Mouse (Mus musculus): ENCODE measurements around the gene Gpc2. TPM values are rescaled to one million over a fixed set of nuclear protein-coding genes. Genes with fewer than 3 reads are reported as not detected.

The Gpc2 gene
- total RNA-seq (2021), result 1 to 10 TPM; 1.2 to 1.5 TPM
- long read RNA-seq, result 0 reads

DNA sequence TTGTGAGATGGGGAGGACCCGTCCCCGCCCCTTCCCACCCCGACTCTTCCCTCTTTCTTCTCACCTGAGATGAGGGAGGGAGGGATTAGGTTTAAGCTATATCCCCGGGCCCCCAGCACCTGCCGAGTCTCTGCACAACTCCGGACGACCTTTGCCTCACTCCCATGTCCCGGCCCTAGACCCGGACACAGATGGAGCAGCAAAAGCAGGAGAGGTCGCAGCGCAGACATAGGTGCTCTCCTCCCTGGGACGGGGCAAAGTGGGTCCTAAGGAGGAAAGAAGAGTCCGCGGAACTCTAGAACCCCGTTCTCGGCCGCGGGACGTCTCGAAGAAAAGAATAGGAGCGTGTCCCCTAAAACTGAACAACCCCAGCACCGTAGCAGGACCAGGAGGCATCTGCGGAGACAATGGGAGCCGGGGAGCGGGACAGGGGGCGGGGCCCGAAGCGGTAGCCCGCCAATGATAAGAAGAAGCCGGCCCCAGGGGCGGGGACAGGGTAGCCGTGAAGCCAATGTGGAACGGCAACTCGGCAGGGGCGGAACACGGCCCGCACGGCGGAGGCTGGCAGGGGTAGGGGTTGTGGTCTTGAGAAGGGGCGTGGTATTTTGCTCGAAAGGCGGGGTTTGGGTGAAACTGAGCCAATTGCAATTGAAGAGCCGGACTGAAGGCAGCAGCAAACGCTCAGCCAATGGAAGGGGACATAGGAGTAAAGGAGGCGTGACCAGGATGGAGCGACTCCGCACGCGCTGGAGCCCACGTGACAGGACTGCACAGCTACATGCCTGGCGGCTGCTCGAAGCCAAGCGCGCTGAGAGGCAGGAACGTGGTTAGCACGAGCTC is at the start of gene Gpc2, which contains the start of the genes Gm43720 and Stag3:
Gene Gpc2 (minus strand): TSS at position 421 of the 840 bp plus-strand sequence.
Gene Gm43720 (minus strand): TSS at position 374 of the 840 bp plus-strand sequence.
Gene Stag3 (plus strand): TSS at position 656 of the 840 bp plus-strand sequence.
- DNase-seq (ENCODE audit: low spot score in 2 of 2), result peak; percentile 62 to 73

DNA sequence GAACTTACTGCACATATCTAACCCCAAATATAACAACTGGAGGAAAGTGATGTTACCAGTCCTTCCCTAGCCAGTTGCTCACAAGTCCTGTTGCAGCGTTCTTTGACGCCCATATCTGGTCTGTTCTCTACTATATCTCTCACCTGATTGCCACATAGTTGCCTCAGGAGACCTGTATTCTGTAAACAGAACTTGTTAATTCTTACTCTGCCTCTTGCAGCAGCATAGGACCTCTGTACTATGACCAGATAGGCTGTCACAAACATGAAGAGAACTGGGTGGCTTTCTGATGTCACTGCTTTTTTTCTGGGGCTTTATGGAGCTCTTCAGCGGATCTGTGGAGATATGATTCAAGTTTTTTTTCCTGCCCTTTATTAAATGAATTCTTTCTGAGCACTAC is 33.0 kb upstream of the Gpc2 start:
- no peak for DNase-seq (ENCODE audit: low spot score in 2 of 2)

GRCm38 (mm10) chr5:138299613-138300012 is 19.8 kb upstream of the Gpc2 start:
- DNase-seq (ENCODE audit: low spot score in 2 of 2), result no peak

DNA sequence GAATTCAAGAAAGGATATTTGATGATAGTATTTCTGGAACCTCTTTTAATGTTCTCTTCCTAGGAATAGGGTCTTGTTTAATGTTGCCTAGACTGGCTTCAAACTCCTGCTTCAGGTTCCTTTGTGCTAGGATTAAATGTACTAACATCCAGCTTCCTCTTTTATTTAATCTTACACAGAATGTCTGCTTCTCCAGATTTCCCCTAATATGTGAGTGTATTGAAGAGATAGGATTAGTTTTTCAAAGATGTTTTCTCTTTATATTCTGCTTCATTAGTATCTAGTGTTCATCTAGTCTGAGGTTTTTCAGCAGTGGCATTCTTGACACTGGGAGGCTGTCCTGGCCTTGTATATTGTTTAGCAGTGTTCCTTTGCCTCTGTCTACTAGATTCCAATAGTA is 14.4 kb upstream of the Gpc2 start:
- no peak for DNase-seq (ENCODE audit: low spot score in 2 of 2)

GRCm38 (mm10) chr5:138291638-138292037 is 11.8 kb upstream of the Gpc2 start:
- no peak for DNase-seq (ENCODE audit: low spot score in 2 of 2)

DNA sequence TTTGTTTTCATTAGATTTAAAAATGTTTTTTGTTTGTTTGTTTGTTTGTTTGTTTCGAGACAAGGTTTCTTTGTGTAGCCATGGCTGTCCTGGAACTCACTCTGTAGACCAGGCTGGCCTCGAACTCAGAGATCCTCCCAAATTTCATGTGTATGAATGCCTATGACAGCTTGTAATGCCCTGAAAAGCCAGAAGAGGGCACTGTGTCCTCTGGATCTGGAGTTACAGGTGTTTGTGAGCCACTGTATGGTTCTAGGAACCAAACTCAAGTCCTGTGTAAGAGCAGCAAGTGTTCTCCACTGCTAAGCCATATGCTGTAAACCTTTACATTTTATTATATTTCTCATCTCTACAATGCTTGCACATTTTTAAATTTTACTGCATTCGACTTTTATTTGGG is 8.1 kb upstream of the Gpc2 start:
- no peak for DNase-seq (ENCODE audit: low spot score in 2 of 2)

DNA sequence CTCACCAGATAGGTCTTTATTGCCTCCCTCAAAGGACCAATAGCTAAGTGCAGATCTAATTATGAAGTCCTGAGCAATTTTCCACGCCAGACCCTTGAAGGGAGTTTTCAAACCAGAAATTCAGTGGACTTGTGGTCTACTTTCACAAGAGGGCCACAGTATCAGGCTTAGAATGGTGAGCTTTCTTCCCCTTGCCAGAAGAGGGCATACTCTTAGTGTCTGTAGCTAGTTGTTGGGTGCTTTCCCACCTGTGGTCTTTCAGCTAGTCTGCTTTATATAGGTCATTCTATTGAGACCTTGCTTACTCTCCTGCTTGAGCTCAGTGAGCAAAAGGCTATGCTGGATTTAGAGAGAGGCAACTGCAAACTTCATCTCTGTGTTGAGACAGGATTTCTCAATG is 3.7 kb upstream of the Gpc2 start:
- no peak for DNase-seq (ENCODE audit: low spot score in 2 of 2)

DNA sequence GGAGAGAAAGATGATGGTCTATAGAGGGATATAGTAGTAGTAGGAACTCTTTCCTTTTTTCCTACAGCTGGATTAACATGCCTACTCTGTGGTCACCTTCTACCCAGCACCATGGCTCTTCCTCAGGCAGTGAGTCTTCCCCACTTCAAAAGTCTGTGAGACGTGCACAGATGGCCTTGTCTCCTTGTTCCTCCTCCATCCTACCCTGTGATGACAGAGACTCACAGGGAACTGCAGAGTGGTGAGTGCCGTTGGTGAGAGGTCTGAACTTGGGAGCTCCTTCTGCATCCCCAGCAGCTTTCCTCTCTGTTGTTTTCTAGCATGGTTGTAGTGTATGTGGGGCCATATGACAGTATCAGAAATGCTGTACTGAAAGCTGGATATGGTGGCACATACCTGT is 2.0 kb upstream of the Gpc2 start:
- no peak for DNase-seq (ENCODE audit: low spot score in 2 of 2)

DNA sequence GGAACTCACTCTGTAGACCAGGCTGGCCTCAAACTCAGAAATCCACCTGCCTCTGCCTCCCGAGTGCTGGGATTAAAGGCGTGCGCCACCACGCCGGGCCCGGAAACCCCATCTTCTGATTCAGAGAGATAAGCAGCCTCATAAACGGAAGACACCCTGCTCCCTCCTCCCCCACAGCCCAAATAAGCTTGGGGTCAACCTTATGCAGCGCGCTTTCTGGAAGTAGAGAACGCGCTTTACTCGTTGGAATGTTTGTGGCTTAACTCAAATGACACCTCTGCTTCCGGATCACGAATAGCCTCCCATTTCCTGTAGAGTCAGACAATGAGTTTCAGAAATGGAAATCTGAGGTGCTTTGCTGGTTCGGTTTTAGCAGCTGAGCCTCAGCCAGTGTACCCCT is 1.0 kb upstream of the Gpc2 start:
- no peak for DNase-seq (ENCODE audit: low spot score in 2 of 2)

- DNase-seq (ENCODE audit: low spot score in 2 of 2), result no peak
Observed at GRCm38 (mm10) chr5:138280425-138280768, 592 bp upstream of the Gpc2 start.

- no peak for DNase-seq (ENCODE audit: low spot score in 2 of 2)
Observed at GRCm38 (mm10) chr5:138277994-138278393, 1.8 kb downstream of the Gpc2 start.

DNA sequence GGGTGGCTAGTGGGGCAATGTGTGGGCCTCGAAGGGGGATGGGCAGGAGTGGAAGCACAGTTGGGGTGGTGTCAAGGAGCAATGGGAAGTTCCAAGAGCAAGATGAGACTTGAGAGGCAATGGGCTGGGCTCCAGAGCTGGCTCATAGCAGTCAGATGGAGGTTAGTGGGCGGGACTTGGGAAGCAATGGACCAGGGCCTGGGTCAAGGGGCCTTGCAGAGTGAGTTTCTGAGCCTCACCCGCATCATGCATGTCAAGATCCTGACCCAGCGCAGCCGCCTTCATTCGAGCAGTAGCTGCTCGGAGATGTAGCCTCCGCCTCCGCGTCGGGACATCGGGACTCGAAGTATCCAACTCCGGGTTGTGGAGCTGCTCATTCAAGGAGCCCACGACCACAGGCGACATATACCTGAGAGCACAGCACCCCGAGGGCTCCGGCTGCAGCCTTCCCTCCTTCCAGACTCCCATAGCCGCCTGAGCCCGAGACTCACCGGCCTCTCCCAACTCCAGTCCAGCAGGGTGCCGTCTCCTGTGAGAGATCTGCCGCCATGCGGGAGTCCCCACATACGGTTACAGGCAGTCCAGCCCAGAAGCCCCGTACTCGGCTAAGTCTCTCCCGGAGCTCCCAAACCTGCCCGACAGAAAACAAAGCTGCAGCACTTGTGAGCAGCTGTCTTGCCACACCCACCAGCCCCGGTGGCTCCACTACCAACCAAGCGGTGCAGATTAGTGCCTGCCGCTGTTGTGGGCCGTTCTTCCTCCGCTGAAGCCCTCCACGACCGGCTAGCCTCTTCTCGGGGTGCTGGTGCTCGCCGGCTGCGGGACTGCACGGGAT is 4.4 kb downstream of the Gpc2 start:
- DNase-seq (ENCODE audit: low spot score in 2 of 2), result no peak

DNA sequence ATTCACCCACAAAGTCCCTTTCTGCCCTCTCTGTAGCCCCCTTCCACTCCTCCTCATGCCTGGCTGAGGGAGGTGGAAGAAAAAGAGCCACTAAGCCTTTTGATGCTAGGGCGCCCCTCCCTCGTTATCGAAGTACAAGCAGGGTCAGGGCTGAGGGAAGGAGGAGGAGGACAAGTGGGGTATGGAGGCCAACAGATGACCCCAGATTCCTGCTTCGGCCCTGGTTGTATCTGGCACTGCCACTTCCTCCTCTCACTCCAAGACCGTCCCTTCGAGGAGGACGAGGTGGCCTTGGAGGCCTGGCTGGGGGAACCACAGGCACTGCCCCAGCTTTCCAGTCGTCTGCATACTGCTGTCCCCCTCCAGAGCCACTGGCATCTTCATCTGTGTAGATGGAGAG is 5.6 kb downstream of the Gpc2 start:
- DNase-seq (ENCODE audit: low spot score in 2 of 2), result no peak

GRCm38 (mm10) chr5:138272409-138272923 is 7.3 kb downstream of the Gpc2 start, which contains the start of gene Gal3st4:
Gal3st4 (minus strand) TSS chr5:138272840.
- no peak for DNase-seq (ENCODE audit: low spot score in 2 of 2)

- no peak for DNase-seq (ENCODE audit: low spot score in 2 of 2)
Observed at GRCm38 (mm10) chr5:138271232-138271631, 8.6 kb downstream of the Gpc2 start.

DNA sequence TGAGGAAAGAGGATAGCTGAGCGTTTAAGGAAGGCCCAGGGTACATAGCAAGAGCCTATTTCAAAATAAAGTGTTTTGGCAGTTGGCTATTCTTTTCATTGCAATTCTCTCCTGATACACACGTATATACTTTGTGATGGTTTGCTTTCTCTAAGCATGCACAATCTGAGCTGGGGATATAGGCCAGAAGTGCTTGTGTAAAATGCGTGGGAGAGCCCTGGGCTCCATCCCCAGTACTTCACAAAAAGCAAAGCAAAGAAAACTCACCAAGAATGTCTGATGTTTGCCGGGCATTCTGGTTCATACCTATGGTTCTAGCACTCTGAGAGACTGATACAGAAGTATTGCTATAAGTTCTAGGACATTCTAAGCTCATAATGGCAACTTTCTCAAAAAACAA is 10.8 kb downstream of the Gpc2 start:
- DNase-seq (ENCODE audit: low spot score in 2 of 2), result no peak

DNA sequence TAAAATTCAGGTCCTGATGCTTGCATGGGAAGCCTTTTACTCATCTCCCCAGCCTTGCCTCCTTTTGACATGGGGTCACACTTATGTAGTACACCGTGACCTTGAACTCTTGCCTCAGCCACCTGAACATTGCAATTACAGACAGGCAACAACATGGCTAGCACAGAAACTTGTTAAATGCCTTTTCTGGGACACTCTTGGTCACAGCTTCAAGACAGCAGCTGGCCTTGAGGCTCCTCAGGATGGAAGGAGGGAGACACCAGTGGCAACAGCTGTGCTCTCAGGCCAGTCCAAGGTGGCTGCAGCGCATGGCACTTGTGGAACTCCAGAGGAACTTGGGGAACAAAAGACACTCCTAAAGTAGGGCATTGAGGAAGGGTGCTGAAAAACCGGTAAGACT is 12.7 kb downstream of the Gpc2 start:
- no peak for DNase-seq (ENCODE audit: low spot score in 2 of 2)

DNA sequence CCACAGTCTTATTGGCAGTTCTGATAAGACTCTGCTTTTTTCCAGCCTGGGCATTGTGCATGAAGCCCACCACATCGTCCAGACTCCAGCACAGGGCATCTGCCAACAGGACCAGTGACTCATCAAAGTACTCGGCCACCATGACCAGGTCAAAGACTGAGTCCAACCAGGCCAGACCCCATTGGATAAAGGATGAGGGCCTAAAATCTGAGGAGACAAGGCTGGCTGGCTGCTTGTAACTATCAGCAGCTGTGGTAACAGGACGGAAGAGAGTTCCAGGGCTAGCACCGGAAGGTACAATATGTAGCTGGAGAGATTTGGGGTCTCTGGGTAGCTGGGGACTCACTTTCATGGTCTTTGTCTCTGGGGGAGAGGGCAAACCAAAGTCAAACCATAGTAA is 14.1 kb downstream of the Gpc2 start:
- DNase-seq (ENCODE audit: low spot score in 2 of 2), result no peak

DNA sequence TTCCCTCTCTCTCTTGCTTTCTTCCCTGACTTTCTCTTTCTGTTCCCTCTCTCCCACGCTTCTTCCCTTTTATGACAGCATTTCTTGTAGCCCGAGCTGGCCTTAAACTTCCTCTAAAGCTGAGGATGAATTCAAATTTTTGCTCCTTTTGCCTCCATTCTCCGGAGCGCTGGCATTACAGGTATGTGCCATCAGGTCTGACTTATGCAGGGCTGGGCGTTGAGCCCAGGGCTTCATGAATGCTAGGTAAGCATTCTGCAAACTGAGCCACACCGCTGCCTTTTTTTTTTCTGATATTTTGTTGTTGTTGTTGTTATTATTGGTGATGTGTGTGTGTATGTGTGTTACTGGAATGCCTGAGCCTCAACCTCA is 15.6 kb downstream of the Gpc2 start:
- no peak for DNase-seq (ENCODE audit: low spot score in 2 of 2)

- peak; percentile 86 to 93 for DNase-seq (ENCODE audit: low spot score in 2 of 2)
Observed at GRCm38 (mm10) chr5:138263260-138264206, 16.3 kb downstream of the Gpc2 start, which contains the start of gene BC037034. BC037034 (minus strand) TSS chr5:138264033.
